Mouse (Mus musculus): ENCODE results near the gene Ptov1. TPM values are rescaled to one million over a fixed set of nuclear protein-coding genes. Genes with fewer than 3 reads are reported as not detected.

Gene Ptov1
- total and polyA plus RNA-seq, 3 experiments: 46.4 to 168 TPM; not detected in 1

GRCm38 (mm10) chr7:44845006-44845405 is 24.6 kb downstream of the Ptov1 start:
- Histone ChIP-seq H3K4me1 (ENCODE audit: control insufficient read depth in 1 of 2, insufficient read depth in 2 of 2, low read length in 2 of 2) (0 out of 4 replicates have a peak, but pooled peaks cover 0 to 3% of the 10 kb centered on the region in 2 experiments), H3K36me3 (ENCODE audit: control insufficient read depth in 1 of 2, insufficient read depth in 2 of 2, low read length in 2 of 2) (no peaks in the 10 kb centered on the region; a peak in 1 of 4 replicates), H3K79me2 (ENCODE audit: control insufficient read depth, insufficient read depth, low read length, poor library complexity) (peaks cover 7% of the 10 kb centered on the region), H3K4me3 (ENCODE audit: control insufficient read depth in 1 of 2, insufficient read depth in 1 of 2, low read depth in 2 of 2, low read length in 2 of 2) (no peak overlapping the region), H3K9me3 (replicated peaks; ENCODE audit: insufficient read depth, low read length) (no peaks in the 10 kb centered on the region), H3K27me3 (ENCODE audit: control insufficient read depth in 1 of 2, insufficient read depth in 2 of 2, low read length in 2 of 2) (no peaks in the 10 kb centered on the region), H3K9ac (ENCODE audit: control insufficient read depth, low read depth, low read length, poor library complexity, severe bottlenecking) (no peak overlapping the region), H3K27ac (ENCODE audit: control insufficient read depth, low read depth, low read length) (no peak overlapping the region)
- TF ChIP-seq TBP (IDR thresholded peaks at IDR 0.05; ENCODE audit: low read depth, low read length): no peak
- TF ChIP-seq CHD2 (IDR thresholded peaks at IDR 0.05; ENCODE audit: low read length): no peak
- no peak for TF ChIP-seq NELFE (IDR thresholded peaks at IDR 0.05; ENCODE audit: low read depth, low read length)
- TF ChIP-seq UBTF (IDR thresholded peaks at IDR 0.05; ENCODE audit: borderline replicate concordance, insufficient read depth, low read depth, low read length): no peak
- no peak for TF ChIP-seq TCF12 (IDR thresholded peaks at IDR 0.05; ENCODE audit: low read depth, low read length)
- no peak for TF ChIP-seq USF2 (IDR thresholded peaks at IDR 0.05; ENCODE audit: borderline replicate concordance in 1 of 2, insufficient read depth in 1 of 2, low read depth in 1 of 2, low read length in 2 of 2)
- no peak for TF ChIP-seq RAD21 (IDR thresholded peaks at IDR 0.05; ENCODE audit: low read depth, low read length)
- TF ChIP-seq ELF1 (IDR thresholded peaks at IDR 0.05; ENCODE audit: low read depth, low read length): no peak
- no peak for TF ChIP-seq CHD1 (IDR thresholded peaks at IDR 0.05; ENCODE audit: low read depth, low read length)
- no peak for TF ChIP-seq SMC3 (IDR thresholded peaks at IDR 0.05; ENCODE audit: low read depth, low read length)
- TF ChIP-seq RCOR1 (IDR thresholded peaks at IDR 0.05; ENCODE audit: low read depth, low read length): no peak
- TF ChIP-seq MXI1 (IDR thresholded peaks at IDR 0.05; ENCODE audit: low read depth, low read length): no peak
- TF ChIP-seq ZMIZ1 (IDR thresholded peaks at IDR 0.05; ENCODE audit: low read depth, low read length): no peak
- TF ChIP-seq MEF2A (IDR thresholded peaks at IDR 0.05; ENCODE audit: extremely low read depth, insufficient replicate concordance, low read depth, low read length, poor library complexity, severe bottlenecking): no peak
- no peak for TF ChIP-seq GABPA (IDR thresholded peaks at IDR 0.05; ENCODE audit: low read depth, low read length)
- TF ChIP-seq MAX (IDR thresholded peaks at IDR 0.05; ENCODE audit: low read length): no peak
- TF ChIP-seq CTCF (IDR thresholded peaks at IDR 0.05 in 2 of 3, conservative IDR thresholded peaks at IDR 0.05 in 1 of 3; ENCODE audit: control insufficient read depth in 1 of 3, insufficient read depth in 1 of 3, low read depth in 2 of 3, low read length in 3 of 3, poor library complexity in 1 of 3, severe bottlenecking in 1 of 3): no peak
- TF ChIP-seq ETS1 (IDR thresholded peaks at IDR 0.05; ENCODE audit: low read depth, low read length): no peak
- no peak for TF ChIP-seq ZKSCAN1 (IDR thresholded peaks at IDR 0.05; ENCODE audit: low read depth, low read length)
- DNase-seq (ENCODE audit: low read depth, low spot score): no peak

GRCm38 (mm10) chr7:44841825-44842463 is 27.6 kb downstream of the Ptov1 start:
- Histone ChIP-seq H3K27ac (ENCODE audit: control insufficient read depth, low read depth, low read length) (no peak overlapping the region), H3K79me2 (ENCODE audit: control insufficient read depth, insufficient read depth, low read length, poor library complexity) (no peaks in the 10 kb centered on the region), H3K27me3 (ENCODE audit: control insufficient read depth in 1 of 2, insufficient read depth in 2 of 2, low read length in 2 of 2) (no peaks in the 10 kb centered on the region), H3K4me3 (ENCODE audit: control insufficient read depth in 1 of 2, insufficient read depth in 1 of 2, low read depth in 2 of 2, low read length in 2 of 2) (no peak overlapping the region), H3K4me1 (ENCODE audit: control insufficient read depth in 1 of 2, insufficient read depth in 2 of 2, low read length in 2 of 2) (no peaks in the 10 kb centered on the region), H3K9ac (ENCODE audit: control insufficient read depth, low read depth, low read length, poor library complexity, severe bottlenecking) (no peak overlapping the region), H3K9me3 (replicated peaks; ENCODE audit: insufficient read depth, low read length) (no peaks in the 10 kb centered on the region), H3K36me3 (ENCODE audit: control insufficient read depth in 1 of 2, insufficient read depth in 2 of 2, low read length in 2 of 2) (no peaks in the 10 kb centered on the region; a peak in 1 of 4 replicates)
- TF ChIP-seq CHD1 (IDR thresholded peaks at IDR 0.05; ENCODE audit: low read depth, low read length): no peak
- no peak for TF ChIP-seq POLR2AphosphoS2 (IDR thresholded peaks at IDR 0.05; ENCODE audit: low read length)
- no peak for TF ChIP-seq SMC3 (IDR thresholded peaks at IDR 0.05; ENCODE audit: low read depth, low read length)
- TF ChIP-seq POLR2A (IDR thresholded peaks at IDR 0.05; ENCODE audit: control insufficient read depth in 1 of 2, insufficient read depth in 1 of 2, low read depth in 1 of 2, low read length in 2 of 2, poor library complexity in 1 of 2): no peak
- no peak for TF ChIP-seq MXI1 (IDR thresholded peaks at IDR 0.05; ENCODE audit: low read depth, low read length)
- DNase-seq (ENCODE audit: low read depth, low spot score): no peak
